Mouse (Mus musculus): Measurements from ENCODE around the gene Tmem147.
"Not testable (repeated sequence)": the region's sequence is repeated elsewhere in the genome, so short reads cannot be mapped to it uniquely, and the experiment has no call there.

Tmem147 gene

DNA sequence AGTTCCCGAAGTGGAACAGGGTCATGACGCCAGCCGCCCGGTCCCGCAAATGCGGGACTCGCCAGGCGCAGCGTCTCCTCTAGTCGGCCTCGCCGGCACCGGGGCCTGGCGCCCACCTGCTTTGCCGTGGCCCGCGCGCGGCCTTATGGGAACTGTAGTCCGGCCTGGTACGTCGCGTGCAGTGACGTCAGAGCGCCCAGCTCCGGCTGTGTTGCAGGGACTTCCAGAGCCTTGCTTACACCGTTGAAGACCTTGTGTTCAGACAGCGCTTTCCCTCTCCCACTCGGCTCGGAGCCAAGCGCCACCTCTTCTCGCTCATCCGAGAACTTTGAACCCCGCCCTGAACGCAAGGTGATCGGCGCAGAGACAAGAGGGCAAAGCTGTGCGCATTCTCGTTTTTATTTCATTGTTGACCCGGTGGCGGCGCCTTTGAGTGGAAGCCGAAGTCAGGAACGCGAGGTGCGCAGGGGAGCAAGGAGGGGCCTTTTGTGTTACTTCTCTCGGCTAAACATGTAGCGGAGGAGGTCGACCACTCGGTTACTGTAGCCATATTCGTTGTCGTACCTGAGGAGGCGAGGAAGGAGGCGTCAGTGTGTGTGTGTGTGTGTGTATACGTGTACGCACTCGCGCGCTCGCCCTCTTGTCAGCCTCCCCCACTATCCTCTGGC, at the start of gene Tmem147:
TSS of gene Tmem147 (minus strand) at position 145 of the 668 bp plus-strand sequence.
- peak; percentile 97 for DNase-seq

DNA sequence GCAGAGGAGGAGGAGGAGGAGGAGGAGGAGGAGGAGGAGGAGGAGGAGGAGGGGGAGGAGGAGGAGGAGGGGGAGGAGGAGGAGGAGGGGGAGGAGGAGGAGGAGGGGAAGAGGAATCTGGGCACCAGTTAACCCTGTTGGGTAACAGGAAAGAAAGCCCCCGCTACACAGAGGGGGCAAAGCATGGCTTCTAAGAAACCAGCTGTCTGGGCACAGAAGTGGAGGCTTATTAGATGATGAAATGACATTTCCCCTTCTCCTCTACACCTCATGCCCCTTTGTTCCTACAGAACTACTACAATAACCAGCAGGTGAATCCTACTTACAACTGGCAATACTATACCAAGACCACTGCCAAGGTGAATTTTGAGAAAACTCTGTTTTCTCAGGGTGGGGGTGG, 48.6 kb upstream of the Tmem147 start:
- DNase-seq, result no peak

DNA sequence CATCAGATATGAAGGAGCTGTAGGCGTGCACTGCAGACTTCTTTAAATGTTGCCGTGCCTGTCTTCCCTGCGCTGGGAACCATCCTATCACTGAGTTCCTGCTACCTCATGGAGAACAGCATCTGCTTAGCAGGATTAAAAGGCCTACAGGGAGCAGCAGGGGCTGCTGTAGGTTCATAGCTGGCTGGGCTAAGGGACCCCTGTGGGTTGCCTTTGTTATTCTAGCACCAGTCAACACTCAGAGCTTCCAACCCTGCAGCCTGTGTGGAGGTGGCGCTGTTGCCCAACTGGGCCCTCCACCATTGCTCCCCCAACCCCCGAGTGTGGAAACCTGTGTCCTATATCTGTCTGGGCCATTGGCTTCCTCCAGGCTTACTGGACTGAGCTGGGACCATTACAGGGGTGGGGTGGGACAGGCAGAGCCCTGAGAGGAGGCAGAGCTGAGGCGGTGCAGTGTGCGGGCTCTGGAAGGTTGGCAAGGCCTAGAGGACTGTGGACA, 47.8 kb upstream of the Tmem147 start:
- DNase-seq, result no peak

DNA sequence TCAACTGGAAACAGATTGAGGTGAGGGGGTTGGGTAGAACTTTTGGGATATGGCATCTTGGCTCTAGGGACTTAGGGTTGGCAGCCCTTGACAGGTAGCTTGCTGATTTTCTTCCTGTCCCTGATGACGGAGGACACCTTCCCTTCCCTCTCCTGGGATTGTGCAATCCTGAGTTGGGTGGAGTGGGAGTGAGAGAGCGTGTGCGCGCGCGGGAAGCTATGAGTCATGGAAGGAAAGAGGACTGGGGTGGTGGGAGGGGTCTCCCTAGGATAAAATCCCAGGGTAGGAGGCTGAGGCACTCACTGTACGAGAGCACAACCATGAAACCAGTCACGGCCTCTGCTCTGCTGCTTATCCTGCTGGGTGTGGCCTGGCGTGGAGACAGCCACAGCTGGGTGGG, 46.8 kb upstream of the Tmem147 start:
- no peak for DNase-seq

DNA sequence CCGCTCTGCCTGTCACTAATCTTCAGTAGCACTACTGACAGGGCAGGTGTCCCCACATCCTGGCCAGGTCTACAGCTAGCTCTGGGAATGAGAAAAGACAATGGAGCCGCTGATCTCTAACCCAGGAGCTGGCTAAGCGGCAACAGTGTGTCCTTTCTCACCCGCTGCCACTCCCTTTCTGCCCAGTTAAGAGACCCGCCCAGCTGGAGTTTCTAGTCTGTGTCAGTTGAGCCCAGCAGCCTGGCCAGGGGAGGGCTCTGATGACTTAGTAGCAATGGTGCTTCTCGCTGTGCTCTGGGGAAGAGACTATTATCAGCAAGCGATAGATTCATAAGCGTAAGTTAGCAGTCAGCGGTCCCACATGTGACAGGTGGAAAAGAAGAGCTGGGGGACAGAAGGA, 39.9 kb upstream of the Tmem147 start:
- DNase-seq, result no peak

DNA sequence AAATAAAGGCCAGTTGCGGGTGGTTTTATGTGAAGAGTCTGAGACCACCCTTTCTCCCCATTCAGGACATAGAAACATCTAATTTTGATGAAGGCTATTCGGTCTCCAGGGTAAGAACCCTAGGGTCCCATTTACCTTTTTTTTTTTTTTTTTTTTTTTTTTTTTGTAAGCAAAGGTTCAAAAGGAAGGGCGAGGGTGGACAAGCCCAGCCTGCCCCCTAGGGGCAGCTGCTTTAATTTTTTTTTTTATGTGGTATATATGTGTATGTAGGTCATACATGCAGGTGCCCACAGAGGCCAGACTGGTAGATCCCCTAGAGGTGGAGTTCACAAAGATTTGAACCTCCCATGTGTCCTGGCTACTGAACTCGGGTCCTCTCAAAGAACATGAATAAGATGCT, 37.1 kb upstream of the Tmem147 start:
- no peak for DNase-seq

DNA sequence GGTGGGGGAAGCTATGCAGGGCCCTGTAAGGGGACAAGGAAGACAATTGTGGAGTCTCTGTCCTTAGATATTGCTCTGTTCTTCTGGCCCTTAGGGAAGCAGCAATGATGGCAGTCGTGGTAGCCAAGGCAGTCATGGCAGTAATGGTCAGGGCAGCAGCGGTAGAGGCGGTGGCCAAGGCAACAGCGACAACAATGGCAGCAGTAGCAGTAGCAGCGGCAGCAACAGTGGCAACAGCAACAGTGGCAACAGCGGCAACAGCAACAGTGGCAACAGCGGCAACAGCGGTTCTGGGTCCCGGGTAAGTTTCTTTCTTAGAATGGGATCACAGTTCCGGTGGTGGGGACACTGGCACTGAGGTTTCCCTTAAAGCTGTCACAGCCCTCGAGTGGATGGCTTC, 35.8 kb upstream of the Tmem147 start:
- DNase-seq, result no peak

DNA sequence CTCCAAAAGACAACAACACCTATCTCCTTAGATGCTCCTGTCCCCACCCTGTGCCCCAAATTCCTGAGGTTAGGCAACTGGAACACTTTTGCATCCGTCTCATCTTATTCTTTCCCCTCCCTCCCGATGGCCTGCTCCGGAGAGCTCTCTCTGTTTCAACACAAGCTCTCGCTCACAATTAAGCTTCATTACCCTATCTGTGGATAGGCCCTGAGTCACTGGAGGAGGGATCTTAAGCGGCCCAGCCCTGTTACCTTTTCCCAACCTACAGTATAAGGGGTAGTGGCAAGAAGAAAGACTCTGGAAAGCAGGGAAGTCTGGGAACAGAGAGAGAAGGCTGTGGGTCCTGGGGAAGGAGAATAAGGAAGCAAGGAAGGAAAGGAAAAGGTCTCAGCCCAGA, 34.1 kb upstream of the Tmem147 start, which contains the start of gene Dmkn:
TSS of gene Dmkn (plus strand) at position 301 of the 400 bp plus-strand sequence.
- no peak for DNase-seq

DNA sequence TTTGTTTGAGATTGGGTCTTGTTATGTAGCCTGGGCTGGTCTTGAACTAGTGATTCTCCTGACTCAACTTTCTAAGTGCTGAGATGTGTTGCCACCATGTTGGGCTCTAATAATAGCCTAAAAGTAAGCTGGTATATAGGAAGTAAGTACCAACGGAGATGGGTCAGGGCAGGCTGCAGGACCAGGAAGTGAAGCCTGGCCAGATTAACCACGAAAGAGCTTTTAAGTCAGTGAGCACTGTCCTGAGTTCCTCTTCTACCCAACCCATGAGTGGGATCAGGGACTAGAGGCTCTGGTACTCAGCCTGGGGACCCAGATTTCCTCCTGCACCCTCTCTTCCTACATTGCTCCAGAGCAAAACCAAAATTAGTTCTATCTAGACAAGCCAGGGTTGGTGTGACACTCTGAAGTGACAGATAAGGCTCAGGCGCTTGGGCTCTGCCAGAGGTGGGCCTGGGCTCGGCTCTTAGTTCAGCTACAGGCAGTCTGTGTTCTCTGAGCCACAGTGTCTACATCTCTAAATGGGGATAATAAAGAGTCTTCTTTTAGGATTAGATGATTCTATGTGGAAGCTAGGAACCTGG, 32.5 kb upstream of the Tmem147 start:
- no peak for DNase-seq

DNA sequence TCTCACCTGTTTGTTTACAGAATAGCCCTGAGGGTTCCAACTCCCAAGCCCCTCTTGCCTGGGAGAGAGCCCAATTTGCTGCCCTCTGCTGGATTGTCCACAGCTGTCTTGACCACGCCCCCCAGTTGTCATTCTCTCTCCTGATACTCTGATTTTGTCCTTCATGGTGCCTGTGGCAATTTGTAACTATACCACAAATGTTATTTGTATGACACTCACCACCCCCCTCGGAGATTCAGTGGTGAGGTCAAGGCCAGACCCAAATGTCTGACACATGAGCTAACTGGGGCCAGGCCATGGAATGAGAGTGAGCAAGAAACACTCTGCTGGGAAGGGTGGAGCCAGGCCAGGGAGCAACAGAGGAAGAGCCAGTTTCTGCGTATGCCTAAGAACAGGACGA, 29.5 kb upstream of the Tmem147 start:
- DNase-seq, result peak; percentile 35

DNA sequence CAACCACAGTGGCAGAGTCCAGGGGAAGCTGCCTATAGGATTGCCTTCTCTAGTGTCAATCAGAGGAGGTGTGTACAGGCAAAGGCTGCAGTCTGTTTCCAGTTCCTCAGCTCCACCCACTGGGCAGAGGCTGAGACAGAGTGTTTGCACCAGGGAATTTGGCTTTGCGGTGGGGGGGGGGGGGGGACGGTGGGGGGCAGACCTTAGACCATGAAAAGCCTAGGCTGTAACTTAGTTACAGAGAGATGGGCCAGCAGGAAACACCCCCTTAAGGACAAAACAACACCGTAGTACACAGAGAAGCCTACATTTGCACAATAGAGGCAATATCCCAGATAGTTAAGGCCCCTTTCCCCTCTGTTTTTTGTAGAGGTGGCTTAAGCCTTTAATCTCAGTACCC, 27.7 kb upstream of the Tmem147 start:
- no peak for DNase-seq

DNA sequence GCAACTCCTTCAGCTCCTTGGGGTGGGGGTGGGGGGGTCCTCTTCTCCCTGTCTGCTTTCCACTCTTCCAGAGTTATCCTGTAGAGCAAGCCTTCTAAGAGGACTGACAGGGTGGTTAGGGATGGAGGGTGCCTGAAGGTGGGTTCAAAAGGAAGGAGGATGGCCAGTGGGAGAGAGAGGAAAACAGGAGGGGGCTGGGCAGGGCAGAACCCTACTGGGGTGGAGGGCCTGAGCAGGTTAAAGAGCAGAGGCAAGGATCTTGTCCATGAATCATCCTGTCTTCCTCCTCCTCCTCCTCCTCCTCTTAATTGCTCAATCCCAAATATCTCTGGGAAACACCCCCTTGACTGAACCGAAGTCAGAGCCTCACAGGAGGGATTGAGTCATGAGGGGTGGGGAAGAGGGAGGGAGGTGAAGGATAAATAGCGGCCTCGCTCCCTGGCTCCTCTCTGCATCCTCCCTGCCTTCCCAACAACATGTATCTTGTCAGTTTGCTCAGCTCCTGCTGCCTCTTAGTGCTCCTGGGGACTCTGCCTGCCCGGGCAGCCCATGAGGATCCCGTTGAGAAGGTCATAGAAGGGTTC, 21.8 kb upstream of the Tmem147 start, which contains the start of gene Sbsn:
TSS of gene Sbsn (plus strand) at position 386 of the 584 bp plus-strand sequence.
- no peak for DNase-seq

DNA sequence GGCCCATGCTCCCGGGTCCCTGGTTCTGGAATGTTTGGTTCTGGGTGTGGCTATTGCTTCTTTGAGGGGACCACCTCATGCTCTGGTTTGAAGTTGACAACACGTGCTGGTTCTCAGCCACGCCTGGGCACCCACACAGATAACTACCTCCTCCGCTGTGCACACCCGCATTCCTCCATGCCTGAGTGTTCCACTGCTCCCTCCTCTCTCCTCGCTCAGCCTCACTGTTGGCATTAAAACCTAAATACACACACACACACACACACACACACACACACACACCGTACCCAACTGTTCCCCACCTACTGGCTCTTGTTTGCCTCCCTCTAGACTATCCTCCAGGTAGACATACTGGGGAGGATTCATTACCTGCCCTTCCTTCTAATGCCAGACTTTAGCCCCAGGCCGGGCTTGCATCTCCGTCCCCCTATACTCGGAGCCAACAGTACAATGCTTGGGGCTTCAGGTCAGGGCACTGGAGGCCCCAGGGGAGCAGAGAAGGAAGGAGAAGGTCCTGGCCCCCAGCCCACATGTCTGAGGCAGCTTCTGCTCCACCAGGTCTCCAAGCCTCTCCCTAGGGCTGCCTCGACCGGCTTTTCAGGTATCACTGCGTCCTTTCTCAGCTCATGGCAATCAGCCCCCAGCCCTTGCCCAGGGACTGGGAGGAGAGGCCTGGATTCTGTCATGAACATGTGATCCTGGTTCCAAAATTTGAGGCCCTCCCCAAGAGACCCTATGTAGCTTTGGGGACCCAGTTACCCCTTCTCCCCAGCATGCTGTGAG, 20.7 kb upstream of the Tmem147 start:
- no peak for DNase-seq

DNA sequence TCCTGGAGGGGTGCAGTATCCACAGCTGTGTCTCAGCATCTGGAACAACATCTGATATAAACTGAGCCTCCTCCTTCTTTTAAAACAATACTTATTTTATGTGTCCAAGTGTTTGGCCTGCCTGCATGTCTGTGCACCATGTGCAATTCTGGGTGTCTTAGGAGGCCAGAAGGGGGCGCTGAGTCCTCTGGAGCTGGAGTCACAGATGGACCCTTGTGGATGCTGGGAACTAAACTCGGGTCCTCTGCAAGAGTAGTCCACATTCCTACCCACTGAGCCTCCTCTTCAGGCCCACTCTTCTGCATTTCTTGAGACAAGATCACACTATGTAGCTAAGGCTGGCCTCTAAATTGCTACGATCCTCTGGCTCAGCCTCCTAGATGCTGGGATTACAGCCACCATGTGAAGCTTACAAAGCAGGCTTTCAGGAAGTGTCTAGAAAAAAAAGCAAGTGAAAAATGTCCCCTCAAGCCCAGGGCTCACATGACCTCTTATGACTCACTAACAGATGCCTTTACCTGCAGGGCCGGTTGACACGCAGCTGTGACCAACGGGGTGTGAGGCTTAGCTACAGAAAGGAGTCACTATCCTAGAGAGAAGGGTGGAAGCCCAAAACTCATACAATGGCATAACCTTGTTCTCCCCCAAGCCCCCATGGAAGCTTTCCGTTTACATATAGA, 18.3 kb upstream of the Tmem147 start:
- DNase-seq, result no peak

DNA sequence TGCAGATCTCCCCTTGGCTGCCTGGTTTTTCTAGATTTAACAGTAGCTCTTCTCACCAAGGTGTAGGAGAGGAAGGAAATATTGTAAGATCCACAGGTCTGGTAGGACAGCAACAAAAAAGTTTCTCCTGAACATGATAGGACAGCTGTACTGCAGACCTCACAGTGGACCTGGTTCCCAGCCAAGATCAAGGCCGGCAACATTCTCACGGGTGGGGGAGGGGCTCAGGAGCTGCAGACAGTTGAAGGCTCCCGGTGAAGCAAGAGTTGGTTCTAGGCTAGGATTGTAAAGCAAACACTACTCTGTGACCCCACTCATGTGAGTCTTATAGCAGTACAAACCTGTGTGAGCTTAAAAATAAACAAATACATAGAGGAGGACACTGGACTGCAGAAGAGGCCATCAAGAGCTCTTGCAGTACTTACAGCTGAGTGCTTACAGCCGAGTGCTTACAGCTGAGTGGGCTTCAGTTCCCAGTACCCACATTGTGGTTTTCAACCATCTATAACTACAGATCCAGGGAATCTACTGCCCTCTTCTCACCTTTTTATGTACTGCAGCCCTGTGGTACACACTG, 14.8 kb upstream of the Tmem147 start:
- DNase-seq, result no peak

DNA sequence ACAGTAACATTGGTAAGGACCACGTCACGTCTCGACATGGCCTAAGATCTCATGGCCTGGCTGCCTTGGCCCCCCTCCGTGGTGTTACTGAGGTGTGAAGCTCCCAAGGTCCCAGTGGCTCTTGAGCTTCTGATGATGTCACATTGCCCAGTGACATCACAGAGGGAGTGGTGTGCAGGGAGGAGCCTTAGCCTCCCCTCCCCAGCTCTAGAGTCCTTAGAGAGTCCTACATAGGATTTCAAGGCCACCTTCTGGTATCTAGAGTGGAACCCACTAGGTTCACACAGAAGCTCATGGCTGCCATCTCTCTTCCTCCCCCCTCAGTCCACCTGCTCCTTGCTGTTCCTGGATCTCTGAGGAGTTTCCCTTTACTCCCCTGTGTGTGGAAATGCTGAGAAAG, 14.3 kb upstream of the Tmem147 start, which contains the start of gene Gapdhs:
TSS of gene Gapdhs (minus strand) at position 65 of the 400 bp plus-strand sequence.
- not testable (repeated sequence) for DNase-seq

DNA sequence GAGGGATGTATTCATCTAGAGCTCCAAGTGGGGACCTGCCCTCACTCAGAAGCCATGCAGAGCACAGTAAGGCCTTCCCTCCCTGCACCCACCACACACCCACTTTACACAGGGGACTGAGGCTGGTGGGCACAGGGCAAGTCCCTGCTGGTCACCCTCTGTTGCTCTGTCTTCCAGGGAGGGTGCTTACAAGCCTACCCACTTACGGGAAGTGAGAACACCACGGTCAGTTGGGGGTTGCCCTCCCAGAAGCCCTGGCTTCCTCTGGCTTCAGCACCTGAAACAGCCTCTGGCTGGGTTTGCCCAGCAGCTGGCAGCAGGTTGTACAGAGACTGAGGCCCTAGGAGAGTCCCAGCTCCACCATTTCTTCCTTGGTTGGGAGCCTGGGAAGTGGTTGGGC, 13.2 kb upstream of the Tmem147 start:
- not testable (repeated sequence) for DNase-seq

DNA sequence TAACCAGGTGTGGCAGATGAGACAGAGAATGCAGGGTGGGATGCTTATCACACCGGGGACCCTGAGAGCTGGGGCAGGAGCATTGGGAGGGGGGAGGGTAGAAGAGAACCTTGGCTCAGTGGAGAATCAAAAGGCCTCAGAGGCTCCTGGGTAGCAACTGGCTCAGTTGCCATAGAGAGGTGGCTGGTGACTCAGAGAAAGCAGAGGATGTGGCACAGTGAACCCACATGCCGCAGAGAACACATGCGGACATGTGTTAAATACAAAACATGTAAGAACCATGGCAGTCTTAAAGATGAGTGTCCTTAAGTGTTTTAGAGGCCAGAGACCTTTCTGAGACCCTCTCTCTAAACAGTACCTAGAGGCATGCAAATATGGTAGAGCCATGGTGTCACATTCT, 6.9 kb upstream of the Tmem147 start:
- DNase-seq, result no peak

DNA sequence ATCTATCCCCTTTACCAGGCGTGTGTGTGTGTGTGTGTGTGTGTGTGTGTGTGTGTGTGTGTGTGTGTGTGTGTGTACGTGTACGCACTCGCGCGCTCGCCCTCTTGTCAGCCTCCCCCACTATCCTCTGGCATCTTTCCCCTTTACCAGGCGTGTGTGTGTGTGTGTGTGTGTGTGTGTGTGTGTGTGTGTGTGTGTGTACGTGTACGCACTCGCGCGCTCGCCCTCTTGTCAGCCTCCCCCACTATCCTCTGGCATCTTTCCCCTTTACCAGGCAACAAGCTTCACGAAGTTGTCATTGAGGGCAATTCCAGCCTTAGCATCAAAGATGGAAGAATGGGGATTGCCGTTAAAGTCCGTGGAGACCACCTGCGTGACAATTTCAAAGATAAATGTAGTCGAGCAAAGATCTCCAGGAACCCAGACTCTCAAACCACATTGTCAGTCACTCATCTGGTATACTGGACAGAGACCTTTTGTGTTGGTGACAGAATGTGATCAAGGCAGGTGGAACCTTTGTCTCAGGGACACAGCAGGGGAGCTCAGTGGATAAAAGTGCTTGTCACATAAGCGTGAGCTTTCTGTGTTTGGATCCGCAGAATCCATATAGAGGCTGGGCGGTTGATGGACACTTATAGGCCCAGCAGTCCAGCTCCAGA, 853 bp upstream of the Tmem147 start:
- DNase-seq, result not testable (repeated sequence)

DNA sequence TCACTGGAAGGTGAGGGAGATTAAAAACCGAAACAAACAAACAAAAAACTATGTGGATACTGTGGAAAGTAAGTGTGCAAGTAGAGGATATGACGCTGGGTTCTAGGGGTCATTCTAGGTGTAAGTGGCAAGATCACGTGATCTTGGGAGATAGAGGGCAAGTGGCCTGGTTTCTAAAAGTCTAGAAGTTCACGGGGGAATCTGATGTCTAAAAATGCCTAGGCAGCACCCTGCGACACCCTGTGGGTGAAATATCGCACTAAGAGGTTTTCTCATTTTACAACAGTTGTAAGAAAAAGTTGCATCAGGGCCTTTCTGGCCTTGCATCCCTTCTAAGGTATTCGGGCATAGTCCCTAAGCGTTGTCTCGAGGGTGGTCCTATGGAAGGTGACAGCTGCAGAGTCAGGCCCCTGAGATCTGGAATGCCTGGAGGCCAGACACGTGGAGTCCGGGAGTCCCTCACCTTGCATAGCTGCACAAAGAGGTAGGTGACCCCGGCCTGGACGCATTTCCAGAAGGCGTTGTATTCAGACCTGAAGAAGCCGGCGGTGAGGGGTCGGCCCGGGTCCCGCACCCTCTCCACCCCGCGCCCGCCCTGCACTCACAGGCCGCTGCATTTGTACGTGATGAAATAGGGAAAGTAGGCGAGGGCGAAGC, 473 bp downstream of the Tmem147 start:
- DNase-seq, result no peak

DNA sequence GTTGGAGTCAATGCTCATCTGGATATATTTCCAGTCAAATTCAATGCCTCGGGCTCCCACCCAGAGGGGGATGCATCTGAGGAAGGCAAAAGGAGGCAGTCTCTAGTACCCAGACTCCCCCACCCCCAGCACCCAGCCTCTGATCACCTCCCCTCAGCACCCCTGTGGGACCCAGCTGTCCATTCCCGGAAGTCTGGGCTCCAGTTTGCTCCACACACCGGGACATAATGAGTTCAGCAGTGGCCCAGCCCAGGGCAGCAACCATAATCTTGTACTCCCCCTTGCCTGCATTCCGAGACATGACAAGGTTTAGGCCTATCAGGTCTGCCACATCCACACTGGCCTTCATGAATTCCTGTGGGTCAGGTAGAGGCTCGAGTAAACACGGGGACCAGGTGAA, 1.1 kb downstream of the Tmem147 start:
- peak; percentile 10 for DNase-seq
